Mouse (Mus musculus): ENCODE measurements at regions not wholly inside any gene's neighbourhood (a gene's known extent, or its start where the extent isn't known, plus 50 kb on each side); places are given as distances from the start of the nearest gene placed in this dataset.

GRCm38 (mm10) chr8:115562362-115562761, 145.2 kb downstream of the Maf start:
- H3K9ac ChIP-seq (ENCODE audit: low read depth, low read length, severe bottlenecking) = no peak overlapping the region
- H3K4me2 ChIP-seq (replicated peaks; ENCODE audit: low read depth, low read length, severe bottlenecking) = no peak overlapping the region
- no peaks in the 10 kb centered on the region for H3K4me1 ChIP-seq (ENCODE audit: control insufficient read depth, insufficient read depth, low read length)
- H3K27me3 ChIP-seq (ENCODE audit: control insufficient read depth, insufficient read depth, low read length) = no peaks in the 10 kb centered on the region
- no peak for TF ChIP-seq POLR2A (IDR thresholded peaks at IDR 0.05; ENCODE audit: borderline replicate concordance, extremely low read depth, insufficient read depth, insufficient read length)
- H3K36me3 ChIP-seq (ENCODE audit: control insufficient read depth, insufficient read depth, low read length) = no peaks in the 10 kb centered on the region
- DNase-seq (ENCODE audit: low spot score) = no peak
- no peak overlapping the region for H3K4me3 ChIP-seq (replicated peaks; ENCODE audit: low read length)
- no peaks in the 10 kb centered on the region for H3K9me3 ChIP-seq (ENCODE audit: control insufficient read depth, low read length)
- no peak for ATAC-seq (ENCODE audit: low FRiP score, low read depth)
- 28% methylated on average over 4 of the region's 4 CpGs for WGBS
- H3K27ac ChIP-seq (replicated peaks; ENCODE audit: low read depth, low read length) = no peak overlapping the region

- Histone ChIP-seq H3K9me3 (ENCODE audit: control insufficient read depth, low read length) (no peaks in the 10 kb centered on the region), H3K36me3 (ENCODE audit: control insufficient read depth, insufficient read depth, low read length) (no peaks in the 10 kb centered on the region), H3K9ac (ENCODE audit: low read depth, low read length, severe bottlenecking) (no peak overlapping the region), H3K27me3 (ENCODE audit: control insufficient read depth, insufficient read depth, low read length) (no peaks in the 10 kb centered on the region), H3K4me2 (replicated peaks; ENCODE audit: low read depth, low read length, severe bottlenecking) (no peak overlapping the region), H3K27ac (replicated peaks; ENCODE audit: low read depth, low read length) (no peak overlapping the region), H3K4me1 (ENCODE audit: control insufficient read depth, insufficient read depth, low read length) (no peaks in the 10 kb centered on the region), H3K4me3 (replicated peaks; ENCODE audit: low read length) (no peak overlapping the region)
- 71% methylated on average over 18 of the region's 18 CpGs for WGBS
- DNase-seq (ENCODE audit: low spot score) (no peak), ATAC-seq (ENCODE audit: low FRiP score, low read depth) (no peak)
- TF ChIP-seq POLR2A (IDR thresholded peaks at IDR 0.05; ENCODE audit: borderline replicate concordance, extremely low read depth, insufficient read depth, insufficient read length) = no peak
These were observed 146.3 kb downstream of the Maf start for GRCm38 (mm10) chr8:115560985-115561916.

DNA sequence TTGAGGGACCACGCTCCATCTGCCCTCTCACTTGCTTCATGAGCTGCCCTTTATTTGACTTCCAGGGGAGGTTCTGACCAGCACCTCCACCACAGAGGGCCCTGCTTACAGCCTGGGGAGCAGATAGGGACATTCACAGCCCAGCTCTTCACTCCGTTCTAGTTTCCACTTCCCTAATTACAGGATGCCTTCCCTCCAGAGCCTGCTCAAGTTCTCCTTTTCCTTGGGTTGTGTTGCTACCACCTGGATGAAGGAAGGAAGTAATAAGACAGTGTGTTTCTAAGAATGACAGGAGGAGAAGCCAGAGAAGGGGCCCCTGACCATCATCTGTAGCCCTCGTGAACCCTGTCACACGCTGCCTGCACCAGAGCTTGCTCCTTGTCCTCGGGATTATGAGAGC, 152.1 kb downstream of the Maf start:
- H3K9me3 ChIP-seq (ENCODE audit: control insufficient read depth, low read length) = no peaks in the 10 kb centered on the region

DNA sequence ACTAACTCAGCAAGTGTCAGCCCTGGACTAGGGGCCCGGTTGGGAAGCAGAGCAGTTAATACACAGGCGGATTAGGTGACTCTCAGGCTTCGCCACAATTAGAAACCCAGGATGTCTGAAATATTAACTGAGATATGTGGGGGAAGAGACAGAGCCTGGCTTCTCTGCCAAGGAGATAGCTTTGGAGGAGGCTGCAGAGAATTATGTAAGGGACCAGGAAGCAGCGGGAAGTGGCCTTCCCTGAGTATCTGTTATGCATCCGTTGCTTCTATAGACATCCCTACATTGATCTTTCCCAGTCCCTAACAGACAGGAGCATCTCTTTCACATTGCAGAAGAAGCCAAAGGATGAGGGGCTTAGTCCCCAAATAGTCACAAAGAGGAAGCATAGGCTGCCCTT, 153.4 kb downstream of the Maf start:
- Histone ChIP-seq H3K36me3 (ENCODE audit: control insufficient read depth, insufficient read depth, low read length) (no peaks in the 10 kb centered on the region), H3K9ac (ENCODE audit: low read depth, low read length, severe bottlenecking) (no peak overlapping the region), H3K27ac (replicated peaks; ENCODE audit: low read depth, low read length) (no peak overlapping the region), H3K4me2 (replicated peaks; ENCODE audit: low read depth, low read length, severe bottlenecking) (no peak overlapping the region), H3K27me3 (ENCODE audit: control insufficient read depth, insufficient read depth, low read length) (no peaks in the 10 kb centered on the region), H3K4me1 (ENCODE audit: control insufficient read depth, insufficient read depth, low read length) (no peaks in the 10 kb centered on the region), H3K4me3 (replicated peaks; ENCODE audit: low read length) (no peak overlapping the region), H3K9me3 (ENCODE audit: control insufficient read depth, low read length) (no peaks in the 10 kb centered on the region)
- DNase-seq (ENCODE audit: low spot score) (no peak), ATAC-seq (ENCODE audit: low FRiP score, low read depth) (no peak)
- 68% methylated on average over 5 of the region's 5 CpGs for WGBS
- no peak for TF ChIP-seq POLR2A (IDR thresholded peaks at IDR 0.05; ENCODE audit: borderline replicate concordance, extremely low read depth, insufficient read depth, insufficient read length)

More for the DNA sequence above, 152.1 kb downstream of the Maf start:
- TF ChIP-seq POLR2A (IDR thresholded peaks at IDR 0.05; ENCODE audit: borderline replicate concordance, extremely low read depth, insufficient read depth, insufficient read length) = no peak
- DNase-seq (ENCODE audit: low spot score) = no peak
- H3K4me1 ChIP-seq (ENCODE audit: control insufficient read depth, insufficient read depth, low read length) = no peaks in the 10 kb centered on the region
- H3K4me2 ChIP-seq (replicated peaks; ENCODE audit: low read depth, low read length, severe bottlenecking) = no peak overlapping the region
- no peak overlapping the region for H3K4me3 ChIP-seq (replicated peaks; ENCODE audit: low read length)
- WGBS = 78% methylated on average over 5 of the region's 5 CpGs
- no peak for ATAC-seq (ENCODE audit: low FRiP score, low read depth)
- H3K27me3 ChIP-seq (ENCODE audit: control insufficient read depth, insufficient read depth, low read length) = no peaks in the 10 kb centered on the region
- H3K27ac ChIP-seq (replicated peaks; ENCODE audit: low read depth, low read length) = no peak overlapping the region
- no peak overlapping the region for H3K9ac ChIP-seq (ENCODE audit: low read depth, low read length, severe bottlenecking)
- H3K36me3 ChIP-seq (ENCODE audit: control insufficient read depth, insufficient read depth, low read length) = no peaks in the 10 kb centered on the region

GRCm38 (mm10) chr8:115551262-115551661, 156.3 kb downstream of the Maf start:
- ATAC-seq (ENCODE audit: low FRiP score, low read depth) (no peak), DNase-seq (ENCODE audit: low spot score) (no peak)
- TF ChIP-seq POLR2A (IDR thresholded peaks at IDR 0.05; ENCODE audit: borderline replicate concordance, extremely low read depth, insufficient read depth, insufficient read length) = no peak
- no peaks in the 10 kb centered on the region for H3K4me1 ChIP-seq (ENCODE audit: control insufficient read depth, insufficient read depth, low read length)
- no peak overlapping the region for H3K9ac ChIP-seq (ENCODE audit: low read depth, low read length, severe bottlenecking)
- H3K27me3 ChIP-seq (ENCODE audit: control insufficient read depth, insufficient read depth, low read length) = no peaks in the 10 kb centered on the region
- no peak overlapping the region for H3K27ac ChIP-seq (replicated peaks; ENCODE audit: low read depth, low read length)
- no peak overlapping the region for H3K4me3 ChIP-seq (replicated peaks; ENCODE audit: low read length)
- H3K4me2 ChIP-seq (replicated peaks; ENCODE audit: low read depth, low read length, severe bottlenecking) = no peak overlapping the region
- H3K36me3 ChIP-seq (ENCODE audit: control insufficient read depth, insufficient read depth, low read length) = no peaks in the 10 kb centered on the region
- no peaks in the 10 kb centered on the region for H3K9me3 ChIP-seq (ENCODE audit: control insufficient read depth, low read length)
- WGBS = 75% methylated on average over 5 of the region's 5 CpGs

Measured in limb, embryonic 14.5 days (tissue).